Comparison of ENCODE assay signal across 8 mouse cellular contexts in the genomic region with DNA sequence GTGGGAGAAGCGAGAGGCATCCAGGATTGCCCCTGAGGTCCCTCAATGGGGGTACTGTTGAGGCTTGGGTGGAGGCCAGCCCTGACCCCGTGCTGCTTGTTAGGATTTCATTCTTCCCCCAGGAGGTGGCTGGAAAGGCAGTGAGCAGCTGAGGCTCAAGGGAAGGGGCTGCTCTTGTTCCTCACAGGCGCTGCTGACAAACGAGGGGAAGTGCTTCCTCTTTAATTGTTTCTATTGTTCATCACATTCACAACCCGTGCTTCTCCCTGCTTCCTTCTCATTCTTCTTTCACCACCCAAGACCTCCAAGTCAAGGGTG.
DNase-seq lines count a peak whose midpoint lies in the region; ATAC-seq lines count a peak whose summit lies in the region.

No protein-coding gene starts in this region.

- H3K4me2 ChIP-seq in liver, embryonic 12.5 days = no peak overlapping the region
- no peak overlapping the region for H3K4me2 ChIP-seq in liver, embryonic 11.5 days
- H3K4me2 ChIP-seq in forebrain, embryonic 14.5 days (ENCODE audit: low read length) = no peak overlapping the region

- H3K4me3 ChIP-seq in liver, embryonic 12.5 days = no peak overlapping the region
- H3K4me3 ChIP-seq in liver, embryonic 11.5 days (ENCODE audit: low read depth, low read length) = no peak overlapping the region
- H3K4me3 ChIP-seq in forebrain, embryonic 14.5 days (ENCODE audit: low read depth, low read length) = no peak overlapping the region

- no peak overlapping the region; the same call in 1 of the 2 replicates for H3K9ac ChIP-seq in liver, embryonic 12.5 days
- no peak overlapping the region for H3K9ac ChIP-seq in liver, embryonic 11.5 days (ENCODE audit: low read depth, low read length)
- no peak overlapping the region for H3K9ac ChIP-seq in forebrain, embryonic 14.5 days (ENCODE audit: low read length)

- no peak for ATAC-seq in liver, embryonic 12.5 days
- no peak for ATAC-seq in liver, embryonic 11.5 days (replicated peaks; ENCODE audit: low FRiP score)
- peak; percentile 71 for ATAC-seq in forebrain, embryonic 14.5 days

- H3K36me3 ChIP-seq in liver, embryonic 12.5 days = no peaks in the 10 kb centered on the region
- H3K36me3 ChIP-seq in liver, embryonic 11.5 days (ENCODE audit: control insufficient read depth, insufficient read depth, low read length) = no peaks in the 10 kb centered on the region
- H3K36me3 ChIP-seq in forebrain, embryonic 14.5 days (ENCODE audit: control insufficient read depth, insufficient read depth, low read length) = no peaks in the 10 kb centered on the region

- 0 out of 2 replicates have a peak overlapping the region, but pooled peaks have one; percentile 28 for H3K27ac ChIP-seq in liver, embryonic 12.5 days
- no peak overlapping the region for H3K27ac ChIP-seq in liver, embryonic 11.5 days (ENCODE audit: low read depth, low read length)
- H3K27ac ChIP-seq in forebrain, embryonic 14.5 days (ENCODE audit: low read depth, low read length) = no peak overlapping the region

- intact Hi-C loops in left cerebral cortex, postnatal 14 days (cut with DNase I) = no loop called here

- whole genome bisulfite sequencing in liver, embryonic 12.5 days (ENCODE audit: insufficient replicate concordance) = 11% methylated on average over 5 of the region's 5 CpGs
- WGBS in liver, embryonic 11.5 days = 25% methylated on average over 5 of the region's 5 CpGs
- WGBS in forebrain, embryonic 14.5 days = 7% methylated on average over 5 of the region's 5 CpGs

- 0 out of 2 replicates have a peak, but pooled peaks cover 15% of the 10 kb centered on the region for H3K27me3 ChIP-seq in liver, embryonic 12.5 days (replicated peaks)
- H3K27me3 ChIP-seq in liver, embryonic 11.5 days (replicated peaks; ENCODE audit: control insufficient read depth, insufficient read depth, low read length) = no peaks in the 10 kb centered on the region
- H3K27me3 ChIP-seq in forebrain, embryonic 14.5 days (replicated peaks; ENCODE audit: control insufficient read depth, insufficient read depth, low read length) = no peaks in the 10 kb centered on the region

- DNase-seq in liver, embryonic 11.5 days (ENCODE audit: low spot score) = no peak
- peak; percentile 51 for DNase-seq in forebrain, embryonic 14.5 days (ENCODE audit: low spot score)
- DNase-seq in left cerebral cortex, postnatal 14 days (ENCODE audit: low spot score in 2 of 2) = peak; percentile 55 to 56
- peak; percentile 67 for DNase-seq in retina, postnatal 1 day
- no peak for DNase-seq in testis, postnatal 14 days (ENCODE audit: low spot score)
- no peak for DNase-seq in MN1 (ENCODE audit: low spot score)
- DNase-seq in adrenal gland, postnatal 10 days = no peak

- peaks cover 65% of the 10 kb centered on the region for H3K4me1 ChIP-seq in liver, embryonic 12.5 days
- peaks cover 22% of the 10 kb centered on the region for H3K4me1 ChIP-seq in liver, embryonic 11.5 days (replicated peaks; ENCODE audit: control insufficient read depth, insufficient read depth, low read length)
- peaks cover 4% of the 10 kb centered on the region; the same call in 1 of the 2 replicates for H3K4me1 ChIP-seq in forebrain, embryonic 14.5 days (ENCODE audit: control insufficient read depth, insufficient read depth, low read length)

- H3K9me3 ChIP-seq in liver, embryonic 12.5 days (replicated peaks) = no peaks in the 10 kb centered on the region
- H3K9me3 ChIP-seq in liver, embryonic 11.5 days (ENCODE audit: control insufficient read depth, low read length) = no peaks in the 10 kb centered on the region
- no peaks in the 10 kb centered on the region for H3K9me3 ChIP-seq in forebrain, embryonic 14.5 days (replicated peaks; ENCODE audit: control insufficient read depth, low read length)

Comparison
In these comparisons a context has a peak if more than half of its experiments do, and no peak if none do; other contexts are left out.
1. DNase-seq: peak in forebrain, embryonic 14.5 days (single experiment), left cerebral cortex, postnatal 14 days (2 of 2) and retina, postnatal 1 day (single experiment); none in liver, embryonic 11.5 days (single experiment), testis, postnatal 14 days (single experiment), MN1 (single experiment) and adrenal gland, postnatal 10 days (single experiment).